Mouse (Mus musculus) limb, embryonic 13.5 days (tissue): ENCODE results near the gene Slc5a5. TPM values are rescaled to one million over a fixed set of nuclear protein-coding genes. Genes with fewer than 3 reads are reported as not detected.
"Not testable (repeated sequence)": the region's sequence is repeated elsewhere in the genome, so short reads cannot be mapped to it uniquely, and the experiment has no call there.

Experiments used
- ATAC-seq: fragments of 200-750 bp; cut with Nextera tagmentation; 2 replicates; pipeline ENCODE4 v1.8.0; 2017; ENCODE audit warnings: low read depth, moderate number of reproducible peaks, moderate TSS enrichment; ENCODE audit not compliant: low FRiP score
- H3K27ac ChIP-seq: fragments of 300-500 bp; sonication (generic); 2 replicates; pipeline ENCODE4 v1.5.1; 2015; ENCODE audit warnings: inconsistent platforms, mild to moderate bottlenecking, moderate library complexity
- H3K27me3 ChIP-seq: fragments of 300-500 bp; sonication (generic); 2 replicates; pipeline ENCODE4 v1.6.1; 2015; ENCODE audit warnings: mild to moderate bottlenecking, inconsistent platforms
- H3K36me3 ChIP-seq: fragments of 300-500 bp; sonication (generic); 2 replicates; pipeline ENCODE4 v1.6.1; 2015; ENCODE audit warnings: inconsistent platforms, mild to moderate bottlenecking, moderate library complexity
- H3K4me1 ChIP-seq: fragments of 300-500 bp; sonication (generic); 2 replicates; pipeline ENCODE4 v1.6.1; 2015; ENCODE audit warnings: inconsistent platforms
- H3K4me2 ChIP-seq: fragments of 300-500 bp; sonication (generic); replicated peaks from 2 replicates; pipeline ENCODE4 v1.6.1; 2015; ENCODE audit warnings: inconsistent platforms, mild to moderate bottlenecking, moderate library complexity
- H3K4me3 ChIP-seq: fragments of 300-500 bp; sonication (generic); 2 replicates; pipeline ENCODE4 v1.5.1; 2015; ENCODE audit warnings: moderate library complexity, mild to moderate bottlenecking, inconsistent platforms
- H3K9ac ChIP-seq: fragments of 300-500 bp; sonication (generic); 2 replicates; pipeline ENCODE4 v1.6.1; 2015; ENCODE audit warnings: mild to moderate bottlenecking, inconsistent platforms
- H3K9me3 ChIP-seq: fragments of 300-500 bp; sonication (generic); 2 replicates; pipeline ENCODE4 v1.6.1; 2016; ENCODE audit warnings: inconsistent platforms
- WGBS: fragments of 180-500 bp; shearing (Covaris S2); methylation state at CpG from one replicate; pipeline ENCODE4 v1.1.7; 2015; 5-methylcytosine and 5-hydroxymethylcytosine counted together
- polyA plus RNA-seq: library from polyadenylated mRNA; unstranded; fragments of >200 nt; fragmentation: Nextera tagmentation; extraction: Ambion mirVana; gene quantifications from 2 replicates; pipeline ENCODE4 v1.2.1, GENCODE M21; 2015

The Slc5a5 gene
- polyA plus RNA-seq, 1 experiment from 2014 or later, result 0.39 TPM

GRCm38 (mm10) chr8:70899226-70899625 lies 6.7 kb upstream of the Slc5a5 start:
- Histone ChIP-seq H3K9ac (peak overlapping the region; percentile 19; the same call in 1 of the 2 replicates), H3K27ac (no peak overlapping the region), H3K4me1 (peaks cover 20% of the 10 kb centered on the region), H3K4me2 (no peak overlapping the region), H3K4me3 (no peak overlapping the region), H3K27me3 (peaks cover 16% of the 10 kb centered on the region), H3K9me3 (no peaks in the 10 kb centered on the region), H3K36me3 (peaks cover 22% of the 10 kb centered on the region)
- WGBS, result 79% methylated on average over 2 of the region's 2 CpGs
- no peak for ATAC-seq

- Histone ChIP-seq H3K4me1 (peaks cover 20% of the 10 kb centered on the region), H3K36me3 (peaks cover 27% of the 10 kb centered on the region), H3K9ac (peak overlapping the region; percentile 77), H3K27ac (no peak overlapping the region; the same call in 1 of the 2 replicates), H3K4me3 (peak overlapping the region; percentile 92), H3K27me3 (peaks cover 17% of the 10 kb centered on the region), H3K4me2 (peak overlapping the region; percentile 82), H3K9me3 (no peaks in the 10 kb centered on the region)
- ATAC-seq, result no peak
- 40% methylated on average over 2 of the region's 2 CpGs for WGBS
Measured at GRCm38 (mm10) chr8:70898661-70899198, 6.2 kb upstream of the Slc5a5 start.

GRCm38 (mm10) chr8:70897681-70898413 lies 5.3 kb upstream of the Slc5a5 start:
- peaks cover 23% of the 10 kb centered on the region for H3K27me3 ChIP-seq
- WGBS, result under 1% methylated on average over 20 of the region's 20 CpGs
- H3K9ac ChIP-seq, result peak overlapping the region; percentile 77
- H3K36me3 ChIP-seq, result peaks cover 33% of the 10 kb centered on the region
- H3K4me2 ChIP-seq, result peak overlapping the region; percentile 82
- H3K9me3 ChIP-seq, result no peaks in the 10 kb centered on the region
- H3K27ac ChIP-seq, result peak overlapping the region; percentile 72
- H3K4me3 ChIP-seq, result peak overlapping the region; percentile 92
- peak; percentile 22 for ATAC-seq
- peaks cover 29% of the 10 kb centered on the region for H3K4me1 ChIP-seq

- H3K27ac ChIP-seq, result peak within 1 kb of the TSS; percentile 72
- H3K36me3 ChIP-seq, result peaks cover 33% of the 10 kb centered on the region
- under 1% methylated on average over 60 of the region's 60 CpGs for WGBS
- H3K9me3 ChIP-seq, result no peaks in the 10 kb centered on the region
- peaks cover 30% of the 10 kb centered on the region for H3K27me3 ChIP-seq
- H3K4me2 ChIP-seq, result peak within 1 kb of the TSS; percentile 98
- ATAC-seq, result peak; percentile 98
- H3K9ac ChIP-seq, result peak within 1 kb of the TSS; percentile 95
- H3K4me3 ChIP-seq, result peak within 1 kb of the TSS; percentile 92
- H3K4me1 ChIP-seq, result peaks cover 36% of the 10 kb centered on the region
Measured at GRCm38 (mm10) chr8:70897021-70897680, 4.6 kb upstream of the Slc5a5 start, which contains the start of gene Rpl18a. TSS of gene Rpl18a (minus strand) at chr8:70897412.

- H3K4me2 ChIP-seq, result peak overlapping the region; percentile 98
- no peak for ATAC-seq
- H3K36me3 ChIP-seq, result peaks cover 33% of the 10 kb centered on the region
- peak overlapping the region; percentile 55; the same call in 1 of the 2 replicates for H3K27ac ChIP-seq
- peaks cover 43% of the 10 kb centered on the region for H3K4me1 ChIP-seq
- H3K9ac ChIP-seq, result peak overlapping the region; percentile 95
- 3% methylated on average over 25 of the region's 25 CpGs for WGBS
- peaks cover 37% of the 10 kb centered on the region for H3K27me3 ChIP-seq
- H3K4me3 ChIP-seq, result peak overlapping the region; percentile 92
- H3K9me3 ChIP-seq, result no peaks in the 10 kb centered on the region
Measured at GRCm38 (mm10) chr8:70896316-70897020, 3.9 kb upstream of the Slc5a5 start.

- not testable (repeated sequence) for H3K27ac ChIP-seq, ATAC-seq, H3K9me3 ChIP-seq
- Histone ChIP-seq H3K27me3 (peaks cover 44% of the 10 kb centered on the region), H3K4me1 (peaks cover 43% of the 10 kb centered on the region), H3K9ac (peak overlapping the region; percentile 95), H3K36me3 (peaks cover 33% of the 10 kb centered on the region), H3K4me3 (peak overlapping the region; percentile 92), H3K4me2 (peak overlapping the region; percentile 98)
- WGBS, result 81% methylated on average over 24 of the region's 24 CpGs
Measured at GRCm38 (mm10) chr8:70895571-70896259, 3.2 kb upstream of the Slc5a5 start.

- ATAC-seq, result no peak
- Histone ChIP-seq H3K4me3 (peak overlapping the region; percentile 92; the same call in 1 of the 2 replicates), H3K9ac (0 out of 2 replicates have a peak overlapping the region, but pooled peaks have one; percentile 35), H3K9me3 (peaks cover 3% of the 10 kb centered on the region; the same call in 1 of the 2 replicates), H3K4me1 (peaks cover 43% of the 10 kb centered on the region), H3K27me3 (peaks cover 52% of the 10 kb centered on the region), H3K27ac (no peak overlapping the region), H3K36me3 (peaks cover 33% of the 10 kb centered on the region), H3K4me2 (no peak overlapping the region)
- WGBS, result 92% methylated on average over 8 of the region's 8 CpGs
Measured at GRCm38 (mm10) chr8:70894771-70895545, 2.4 kb upstream of the Slc5a5 start.

GRCm38 (mm10) chr8:70894385-70894720 lies 1.8 kb upstream of the Slc5a5 start:
- peaks cover 43% of the 10 kb centered on the region for H3K4me1 ChIP-seq
- H3K9me3 ChIP-seq, result peaks cover 3% of the 10 kb centered on the region; the same call in 1 of the 2 replicates
- H3K27me3 ChIP-seq, result peaks cover 58% of the 10 kb centered on the region
- H3K4me3 ChIP-seq, result no peak overlapping the region
- H3K27ac ChIP-seq, result no peak overlapping the region
- no peak overlapping the region for H3K4me2 ChIP-seq
- H3K9ac ChIP-seq, result no peak overlapping the region
- WGBS, result 67% methylated on average over 2 of the region's 2 CpGs
- no peak for ATAC-seq
- H3K36me3 ChIP-seq, result peaks cover 33% of the 10 kb centered on the region

- 25% methylated on average over 12 of the region's 12 CpGs for WGBS
- H3K4me2 ChIP-seq, result no peak overlapping the region
- ATAC-seq, result 0 out of 2 replicates have a peak, but pooled peaks have one; percentile 12
- H3K36me3 ChIP-seq, result peaks cover 33% of the 10 kb centered on the region
- peaks cover 41% of the 10 kb centered on the region for H3K4me1 ChIP-seq
- no peak overlapping the region for H3K27ac ChIP-seq
- peaks cover 3% of the 10 kb centered on the region; the same call in 1 of the 2 replicates for H3K9me3 ChIP-seq
- no peak overlapping the region for H3K9ac ChIP-seq
- H3K4me3 ChIP-seq, result no peak overlapping the region
- H3K27me3 ChIP-seq, result peaks cover 63% of the 10 kb centered on the region
Measured at GRCm38 (mm10) chr8:70893656-70894384, 1.3 kb upstream of the Slc5a5 start.

GRCm38 (mm10) chr8:70892896-70893655 lies 519 bp upstream of the Slc5a5 start:
- WGBS, result 26% methylated on average over 20 of the region's 20 CpGs
- Histone ChIP-seq H3K4me1 (peaks cover 34% of the 10 kb centered on the region), H3K4me2 (peak overlapping the region; percentile 66), H3K4me3 (peak overlapping the region; percentile 40), H3K9me3 (peaks cover 3% of the 10 kb centered on the region; the same call in 1 of the 2 replicates), H3K9ac (peak overlapping the region; percentile 62), H3K36me3 (peaks cover 33% of the 10 kb centered on the region), H3K27ac (no peak overlapping the region), H3K27me3 (peaks cover 67% of the 10 kb centered on the region)
- ATAC-seq, result no peak
